Mouse (Mus musculus): ENCODE measurements around the gene Ube2d3. TPM values are rescaled to one million over a fixed set of nuclear protein-coding genes. Genes with fewer than 3 reads are reported as not detected.
A peak's percentile ranks its signal among the peaks of the same experiment; 100 is the strongest.
"Not testable (repeated sequence)": the region's sequence is repeated elsewhere in the genome, so short reads cannot be mapped to it uniquely, and the experiment has no call there.

Ube2d3 gene
- total and polyA plus RNA-seq, 2 experiments: 210 to 243 TPM

DNA sequence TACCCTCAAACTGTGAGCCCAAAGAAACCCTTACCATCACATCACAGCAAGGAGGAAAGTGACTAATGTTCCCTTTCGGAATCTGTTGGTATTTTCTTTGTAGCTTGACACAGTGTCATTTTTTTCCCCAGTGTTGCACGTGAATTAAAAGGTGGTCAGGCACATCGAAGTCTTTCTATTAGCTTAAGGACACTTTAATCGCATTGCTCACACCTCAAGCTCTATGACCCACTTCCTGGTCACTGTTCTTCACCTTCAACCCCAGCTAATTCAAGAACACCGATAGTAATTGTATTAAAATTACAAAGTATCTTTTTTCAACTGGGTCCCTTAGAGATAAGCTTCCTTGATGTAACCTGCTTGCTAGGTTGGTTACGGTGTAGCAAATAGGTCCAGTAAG lies 42.8 kb downstream of the Ube2d3 start:
- WGBS: 95% methylated on average over 6 of the region's 6 CpGs
- no peak overlapping the region for H3K27ac ChIP-seq (replicated peaks; ENCODE audit: insufficient read depth, low read depth, low read length)
- H3K9ac ChIP-seq (ENCODE audit: low read depth, low read length): no peak overlapping the region
- H3K36me3 ChIP-seq (ENCODE audit: control insufficient read depth, insufficient read depth, low read length): no peaks in the 10 kb centered on the region
- TF ChIP-seq CTCF (IDR thresholded peaks at IDR 0.05; ENCODE audit: low read depth, low read length): no peak
- no peak for TF ChIP-seq POLR2A (IDR thresholded peaks at IDR 0.05; ENCODE audit: extremely low read depth, insufficient read depth, low read length)
- H3K4me1 ChIP-seq (ENCODE audit: control insufficient read depth, insufficient read depth, low read length): peaks cover 2% of the 10 kb centered on the region; the same call in 1 of the 2 replicates
- H3K79me2 ChIP-seq (ENCODE audit: control insufficient read depth, insufficient read depth, low read length): no peaks in the 10 kb centered on the region
- no peaks in the 10 kb centered on the region for H3K27me3 ChIP-seq (ENCODE audit: control insufficient read depth, insufficient read depth, low read length)
- no peak overlapping the region for H3K4me3 ChIP-seq (ENCODE audit: insufficient read depth, low read depth, low read length)
- no peak for DNase-seq (ENCODE audit: extremely low read depth, low read depth, low spot score)

DNA sequence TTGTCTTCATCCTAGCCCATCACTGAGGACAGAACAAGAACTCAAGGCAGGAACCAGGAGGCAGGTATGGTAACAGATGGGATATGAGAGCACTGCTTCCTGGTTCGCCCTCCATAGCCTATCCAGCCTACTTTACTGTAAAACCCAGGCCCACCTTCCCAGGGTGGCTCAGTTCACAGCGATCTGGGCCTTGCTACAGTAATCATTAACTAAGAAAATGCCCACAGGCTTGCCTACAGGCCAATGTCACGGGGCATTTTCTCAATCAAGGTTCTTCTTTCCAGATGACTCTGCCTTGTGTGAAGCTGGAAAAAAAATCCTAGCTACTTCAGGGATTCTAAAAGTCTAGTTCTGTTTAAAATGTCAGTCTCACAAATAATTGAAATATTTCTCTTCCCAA lies 43.7 kb downstream of the Ube2d3 start:
- DNase-seq (ENCODE audit: extremely low read depth, low read depth, low spot score): peak; percentile 41

DNA sequence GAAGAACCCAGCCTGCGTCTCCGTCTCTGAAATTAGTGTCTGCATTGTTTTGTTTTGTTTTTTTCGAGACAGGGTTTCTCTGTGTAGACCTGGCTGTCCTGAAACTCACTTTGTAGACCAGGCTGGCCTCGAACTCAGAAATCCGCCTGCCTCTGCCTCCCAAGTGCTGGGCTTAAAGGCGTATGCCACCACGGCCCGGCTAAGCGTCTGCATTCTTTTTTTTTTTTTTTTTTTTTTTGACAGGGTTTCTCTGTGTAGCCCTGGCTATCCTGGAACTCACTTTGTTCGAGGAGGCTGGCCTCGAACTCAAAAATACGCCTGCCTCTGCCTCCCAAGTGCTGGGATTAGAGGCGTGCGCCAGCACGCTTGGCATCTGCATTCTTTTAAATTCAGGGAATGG lies 46.7 kb downstream of the Ube2d3 start:
- H3K4me3 ChIP-seq (ENCODE audit: insufficient read depth, low read depth, low read length); H3K79me2 ChIP-seq (ENCODE audit: control insufficient read depth, insufficient read depth, low read length); H3K9ac ChIP-seq (ENCODE audit: low read depth, low read length); H3K4me1 ChIP-seq (ENCODE audit: control insufficient read depth, insufficient read depth, low read length); DNase-seq (ENCODE audit: extremely low read depth, low read depth, low spot score); H3K27me3 ChIP-seq (ENCODE audit: control insufficient read depth, insufficient read depth, low read length); H3K36me3 ChIP-seq (ENCODE audit: control insufficient read depth, insufficient read depth, low read length); H3K27ac ChIP-seq (replicated peaks; ENCODE audit: insufficient read depth, low read depth, low read length): not testable (repeated sequence)
- WGBS: 91% methylated on average over 15 of the region's 15 CpGs

More for the DNA sequence above, 43.7 kb downstream of the Ube2d3 start:
- H3K36me3 ChIP-seq (ENCODE audit: control insufficient read depth, insufficient read depth, low read length): no peaks in the 10 kb centered on the region
- peaks cover 6% of the 10 kb centered on the region; the same call in 1 of the 2 replicates for H3K4me1 ChIP-seq (ENCODE audit: control insufficient read depth, insufficient read depth, low read length)
- H3K27me3 ChIP-seq (ENCODE audit: control insufficient read depth, insufficient read depth, low read length): no peaks in the 10 kb centered on the region
- 52% methylated on average over 3 of the region's 3 CpGs for WGBS
- no peak overlapping the region for H3K4me3 ChIP-seq (ENCODE audit: insufficient read depth, low read depth, low read length)
- H3K27ac ChIP-seq (replicated peaks; ENCODE audit: insufficient read depth, low read depth, low read length): no peak overlapping the region
- no peak overlapping the region for H3K9ac ChIP-seq (ENCODE audit: low read depth, low read length)
- H3K79me2 ChIP-seq (ENCODE audit: control insufficient read depth, insufficient read depth, low read length): no peaks in the 10 kb centered on the region
- TF ChIP-seq POLR2A (IDR thresholded peaks at IDR 0.05; ENCODE audit: extremely low read depth, insufficient read depth, low read length) (no peak), CTCF (IDR thresholded peaks at IDR 0.05; ENCODE audit: low read depth, low read length) (no peak)

DNA sequence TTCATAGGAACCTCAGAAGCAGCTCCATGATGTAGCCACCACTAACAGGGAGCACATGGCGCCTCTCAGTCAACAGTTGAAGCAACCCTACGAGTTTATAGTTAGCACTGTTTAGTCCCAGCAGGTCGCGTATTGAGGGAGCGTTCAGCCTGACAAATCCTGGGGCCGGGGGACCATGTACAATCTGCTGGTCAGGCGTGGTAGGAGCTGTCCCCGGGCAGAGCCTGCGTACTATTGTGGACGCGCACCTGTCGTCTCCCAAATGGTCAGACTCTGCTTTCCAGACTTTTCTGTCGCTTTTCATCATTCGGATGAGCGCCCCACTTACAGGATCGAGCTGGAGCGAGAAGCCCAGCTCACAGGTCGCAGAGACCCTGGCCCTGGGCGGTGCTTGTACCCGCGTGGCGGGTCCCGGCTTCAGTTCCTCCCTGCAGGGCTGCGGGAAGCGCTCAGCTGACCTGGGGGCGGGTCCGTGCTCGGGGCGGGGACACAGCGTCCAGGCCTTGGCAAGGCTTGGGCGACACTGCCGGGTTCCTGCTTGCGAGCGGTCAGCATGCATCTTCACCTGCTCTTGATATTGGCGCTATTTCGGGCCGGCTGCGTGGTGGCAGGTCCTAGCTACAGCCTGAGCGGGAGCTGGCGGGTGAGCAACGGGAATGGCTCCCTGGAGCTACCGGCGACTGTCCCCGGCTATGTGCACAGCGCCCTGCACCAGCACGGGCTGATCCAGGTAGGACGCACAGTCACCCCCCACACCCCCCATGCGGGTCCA lies 47.4 kb downstream of the Ube2d3 start, which contains the start of gene Manba:
Gene Manba, plus strand, starts transcription at position 484 of the 772 bp plus-strand sequence.
- H3K36me3 ChIP-seq (ENCODE audit: control insufficient read depth, insufficient read depth, low read length): no peaks in the 10 kb centered on the region; the same call in 1 of the 2 replicates
- no peaks in the 10 kb centered on the region for H3K27me3 ChIP-seq (ENCODE audit: control insufficient read depth, insufficient read depth, low read length)
- H3K4me3 ChIP-seq (ENCODE audit: insufficient read depth, low read depth, low read length): peak within 1 kb of the TSS; percentile 62
- H3K27ac ChIP-seq (replicated peaks; ENCODE audit: insufficient read depth, low read depth, low read length): peak within 1 kb of the TSS; percentile 67
- WGBS: 2% methylated on average over 48 of the region's 48 CpGs
- peaks cover 4% of the 10 kb centered on the region; the same call in 1 of the 2 replicates for H3K79me2 ChIP-seq (ENCODE audit: control insufficient read depth, insufficient read depth, low read length)
- H3K4me1 ChIP-seq (ENCODE audit: control insufficient read depth, insufficient read depth, low read length): peaks cover 9% of the 10 kb centered on the region
- peak within 1 kb of the TSS; percentile 70 for H3K9ac ChIP-seq (ENCODE audit: low read depth, low read length)
- DNase-seq (ENCODE audit: extremely low read depth, low read depth, low spot score): peak; percentile 82
- TF ChIP-seq POLR2A (IDR thresholded peaks at IDR 0.05; ENCODE audit: extremely low read depth, insufficient read depth, low read length) (peak; percentile 60; the same call in 1 of the 2 replicates), CTCF (IDR thresholded peaks at IDR 0.05; ENCODE audit: low read depth, low read length) (no peak)

DNA sequence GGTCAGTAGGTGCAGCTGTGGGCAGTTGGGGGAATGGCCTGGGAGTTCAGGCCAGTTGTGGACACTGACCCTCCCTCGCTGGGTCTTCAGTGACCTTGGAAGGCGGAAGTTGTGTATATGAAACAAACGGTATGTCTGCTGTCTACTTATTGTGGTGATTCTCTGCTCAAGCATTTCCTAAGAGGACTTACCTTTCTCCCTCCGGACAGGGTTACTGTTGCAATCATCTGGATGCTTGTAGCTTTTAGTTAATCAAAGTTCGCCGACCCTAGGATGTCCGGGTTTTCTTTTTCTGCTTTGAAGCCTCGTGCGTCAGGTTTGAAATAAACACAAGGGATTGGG lies 47.9 kb downstream of the Ube2d3 start:
- Histone ChIP-seq H3K4me1 (ENCODE audit: control insufficient read depth, insufficient read depth, low read length) (peaks cover 13% of the 10 kb centered on the region), H3K36me3 (ENCODE audit: control insufficient read depth, insufficient read depth, low read length) (no peaks in the 10 kb centered on the region; the same call in 1 of the 2 replicates), H3K9ac (ENCODE audit: low read depth, low read length) (peak overlapping the region; percentile 70), H3K79me2 (ENCODE audit: control insufficient read depth, insufficient read depth, low read length) (peaks cover 8% of the 10 kb centered on the region; the same call in 1 of the 2 replicates), H3K27ac (replicated peaks; ENCODE audit: insufficient read depth, low read depth, low read length) (peak overlapping the region; percentile 67), H3K4me3 (ENCODE audit: insufficient read depth, low read depth, low read length) (peak overlapping the region; percentile 62), H3K27me3 (ENCODE audit: control insufficient read depth, insufficient read depth, low read length) (no peaks in the 10 kb centered on the region)
- TF ChIP-seq CTCF (IDR thresholded peaks at IDR 0.05; ENCODE audit: low read depth, low read length) (no peak), POLR2A (IDR thresholded peaks at IDR 0.05; ENCODE audit: extremely low read depth, insufficient read depth, low read length) (no peak)
- DNase-seq (ENCODE audit: extremely low read depth, low read depth, low spot score): peak; percentile 80
- under 1% methylated on average over 9 of the region's 9 CpGs for WGBS

DNA sequence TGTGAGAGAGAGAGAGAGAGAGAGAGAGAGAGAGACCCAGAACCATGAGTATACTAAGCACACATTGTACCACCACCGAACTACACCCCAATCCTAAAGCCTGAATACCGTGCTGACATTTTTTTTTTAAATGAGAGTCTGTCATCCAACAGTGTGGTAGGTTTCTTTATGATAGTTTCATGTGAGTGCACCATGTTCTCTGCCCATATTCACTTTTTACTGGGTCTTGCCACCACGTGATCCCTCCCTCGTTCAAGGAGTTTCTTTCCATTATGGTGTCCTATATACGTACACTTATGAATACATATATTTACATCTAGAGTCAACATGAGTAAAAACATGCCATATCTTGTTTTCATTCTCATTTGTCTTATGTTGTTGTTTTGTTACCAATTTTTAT lies 48.4 kb downstream of the Ube2d3 start:
- 63% methylated on average over 5 of the region's 5 CpGs for WGBS

More for the DNA sequence above, 48.4 kb downstream of the Ube2d3 start:
- Histone ChIP-seq H3K27ac (replicated peaks; ENCODE audit: insufficient read depth, low read depth, low read length) (peak overlapping the region; percentile 17; the same call in 1 of the 2 replicates), H3K79me2 (ENCODE audit: control insufficient read depth, insufficient read depth, low read length) (peaks cover 13% of the 10 kb centered on the region; the same call in 1 of the 2 replicates), H3K9ac (ENCODE audit: low read depth, low read length) (peak overlapping the region; percentile 70; the same call in 1 of the 2 replicates), H3K27me3 (ENCODE audit: control insufficient read depth, insufficient read depth, low read length) (no peaks in the 10 kb centered on the region), H3K4me3 (ENCODE audit: insufficient read depth, low read depth, low read length) (peak overlapping the region; percentile 62; the same call in 1 of the 2 replicates), H3K36me3 (ENCODE audit: control insufficient read depth, insufficient read depth, low read length) (no peaks in the 10 kb centered on the region; the same call in 1 of the 2 replicates), H3K4me1 (ENCODE audit: control insufficient read depth, insufficient read depth, low read length) (peaks cover 15% of the 10 kb centered on the region)
- DNase-seq (ENCODE audit: extremely low read depth, low read depth, low spot score): no peak
- TF ChIP-seq CTCF (IDR thresholded peaks at IDR 0.05; ENCODE audit: low read depth, low read length) (no peak), POLR2A (IDR thresholded peaks at IDR 0.05; ENCODE audit: extremely low read depth, insufficient read depth, low read length) (no peak)
